Mouse (Mus musculus) erythroid progenitor cell, adult 5-6 weeks (primary cell): ENCODE data around the gene Npnt. TPM values are rescaled to one million over a fixed set of nuclear protein-coding genes. Genes with fewer than 3 reads are reported as not detected.

Experiments
- total RNA-seq, 2 experiments: library from RNA; stranded (forward) in 1 of 2; stranded (reverse) in 1 of 2; fragments of 150-400 nt in 1 of 2; fragments of 186-747, 209-891 nt in 1 of 2; gene quantifications; 2 replicates each; pipeline versions ENCODE4 v1.2.3 to v1.2.4; 2015 to 2017; ENCODE audit warnings: low replicate concordance in 2 of 2

Npnt gene
- total RNA-seq, 2 experiments from 2014 or later, result not detected

Other genes starting within 250 kb of the Npnt start
- 8.0 and 19.5 TPM in 2 replicates for gene Ints12, start 141.5 kb upstream of the Npnt start, total RNA-seq (2015; ENCODE audit: low replicate concordance)
- 14.2 and 18.7 TPM in 2 replicates for gene Ints12, start 141.5 kb upstream of the Npnt start, total RNA-seq (2017; ENCODE audit: low replicate concordance)
- 5.8 and 9.6 TPM in 2 replicates for gene Gstcd, start 141.7 kb upstream of the Npnt start, total RNA-seq (2015; ENCODE audit: low replicate concordance)
- 9.9 and 14.3 TPM in 2 replicates for gene Gstcd, start 141.7 kb upstream of the Npnt start, total RNA-seq (2017; ENCODE audit: low replicate concordance)